Mouse (Mus musculus) thymus, adult 2 months (tissue): Measurements from ENCODE around the gene Pth1r. TPM values are rescaled to one million over a fixed set of nuclear protein-coding genes. Genes with fewer than 3 reads are reported as not detected.

Source experiments
- DNase-seq: peaks from one replicate; pipeline ENCODE4 v3.0.0; 2021
- H3K27ac ChIP-seq: fragments of 200-500 bp; 2 replicates; pipeline ENCODE4 v1.5.1; 2012; ENCODE audit warnings: low read length, control low read depth; ENCODE audit not compliant: control insufficient read depth, insufficient read depth
- H3K27me3 ChIP-seq: fragments of 200-500 bp; 2 replicates; pipeline ENCODE4 v1.6.1; 2012; ENCODE audit warnings: mild to moderate bottlenecking, low read length, moderate library complexity, mixed read lengths; ENCODE audit not compliant: control insufficient read depth, insufficient read depth
- H3K36me3 ChIP-seq: fragments of 200-500 bp; 2 replicates; pipeline ENCODE4 v1.6.1; 2012; ENCODE audit warnings: mild to moderate bottlenecking, low read length, moderate library complexity; ENCODE audit not compliant: control insufficient read depth, insufficient read depth
- H3K4me1 ChIP-seq: fragments of 200-500 bp; replicated peaks from 2 replicates; pipeline ENCODE4 v1.6.1; 2012; ENCODE audit warnings: low read length; ENCODE audit not compliant: control insufficient read depth, insufficient read depth
- H3K4me3 ChIP-seq: fragments of 200-500 bp; 2 replicates; pipeline ENCODE4 v1.5.1; 2012; ENCODE audit warnings: mild to moderate bottlenecking, low read length, control low read depth, moderate library complexity; ENCODE audit not compliant: control insufficient read depth, insufficient read depth
- CTCF ChIP-seq: fragments of 200-500 bp; IDR thresholded peaks from 2 replicates; pipeline ENCODE4 v1.5.1; 2012; ENCODE audit warnings: mild to moderate bottlenecking, control low read depth, low read length, moderate library complexity, borderline replicate concordance; ENCODE audit not compliant: control insufficient read depth, poor library complexity, insufficient read depth; ENCODE audit errors: extremely low read depth
- POLR2A ChIP-seq: fragments of 200-500 bp; IDR thresholded peaks from 2 replicates; pipeline ENCODE4 v1.6.1; 2012; ENCODE audit warnings: mild to moderate bottlenecking, low read length, control low read depth, moderate library complexity; ENCODE audit not compliant: control insufficient read depth, poor library complexity, insufficient read depth; ENCODE audit errors: extremely low read depth
- WGBS: fragments of 180-500 bp; shearing (Covaris S2); methylation state at CpG from one replicate; pipeline ENCODE4 v1.1.7; 2018; 5-methylcytosine and 5-hydroxymethylcytosine counted together
- polyA plus RNA-seq: library from polyadenylated mRNA; depleted of rRNA; stranded (reverse); fragments of >200 nt; gene quantifications from 2 replicates; pipeline ENCODE4 v1.2.3, GENCODE M21; 2012

The Pth1r gene
- polyA plus RNA-seq, 1 experiment, result 5.8 TPM

DNA sequence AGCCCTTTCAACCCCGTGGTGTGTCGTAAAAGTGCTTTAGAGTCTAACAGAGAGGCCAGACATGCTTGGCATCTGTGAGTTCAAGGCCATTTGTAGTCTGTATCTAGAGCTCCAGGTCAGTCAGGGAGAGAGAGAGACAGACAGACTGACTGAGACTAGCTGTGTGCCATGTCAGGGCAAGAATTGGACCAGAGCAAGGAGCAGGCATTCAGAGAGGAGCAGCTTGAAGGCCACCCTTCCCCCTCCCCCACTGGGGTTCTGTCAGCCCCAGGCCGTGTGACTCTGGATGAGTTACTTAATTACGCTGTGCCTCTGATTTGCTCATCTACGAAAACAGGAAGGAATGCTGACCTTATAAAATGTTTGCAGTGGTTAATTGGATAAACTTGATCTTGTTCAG lies 64.7 kb downstream of the Pth1r start:
- H3K36me3 ChIP-seq, result no peaks in the 10 kb centered on the region
- peaks cover 42% of the 10 kb centered on the region for H3K4me1 ChIP-seq
- no peak overlapping the region for H3K4me3 ChIP-seq
- no peak for TF ChIP-seq CTCF
- TF ChIP-seq POLR2A, result no peak
- no peaks in the 10 kb centered on the region for H3K27me3 ChIP-seq
- DNase-seq, result no peak
- 80% methylated on average over 5 of the region's 5 CpGs for WGBS
- no peak overlapping the region for H3K27ac ChIP-seq

- Histone ChIP-seq H3K4me1 (peaks cover 44% of the 10 kb centered on the region), H3K27ac (no peak overlapping the region)
These were observed 65.1 kb downstream of the Pth1r start for GRCm38 (mm10) chr9:110681817-110682216.

DNA sequence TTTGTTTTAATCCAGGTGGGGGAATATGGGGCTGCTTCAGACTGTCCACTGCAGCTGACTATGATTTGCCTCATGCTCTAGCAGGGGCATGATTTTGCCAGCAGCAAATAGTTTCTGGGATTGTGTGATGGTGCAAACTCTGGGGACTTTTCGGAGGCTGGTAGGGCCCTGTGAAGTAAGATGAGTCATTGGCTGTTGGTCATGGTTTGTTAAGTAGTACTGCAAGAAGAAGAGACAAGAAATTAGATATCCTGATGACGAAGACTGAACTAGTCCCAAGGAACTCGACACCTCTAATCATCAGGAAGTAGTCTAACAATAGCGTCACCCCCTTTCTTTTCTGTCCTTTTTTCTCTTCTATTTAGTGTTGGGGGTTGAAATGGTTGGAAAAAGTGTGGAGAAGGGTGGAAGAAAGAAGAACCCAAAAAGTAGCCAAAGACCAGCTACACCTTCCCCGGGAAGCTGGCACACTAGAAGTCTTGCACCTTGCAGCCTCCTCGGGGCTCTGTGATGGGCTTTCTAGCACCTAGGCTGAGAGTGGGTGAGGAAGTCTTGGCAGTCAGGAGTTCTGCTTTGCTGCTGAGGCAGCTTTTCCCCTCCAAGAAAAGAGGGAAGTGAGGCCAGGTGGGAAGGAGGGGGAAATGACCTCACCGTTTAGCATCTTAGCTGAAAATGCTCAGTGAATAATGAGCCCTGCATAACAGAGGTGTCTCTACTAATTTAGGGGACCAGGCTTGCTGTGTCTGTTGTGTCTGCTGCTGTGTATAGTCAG lies 66.0 kb downstream of the Pth1r start:
- no peak overlapping the region for H3K27ac ChIP-seq
- H3K36me3 ChIP-seq, result no peaks in the 10 kb centered on the region
- WGBS, result 59% methylated on average over 7 of the region's 7 CpGs

More at GRCm38 (mm10) chr9:110681817-110682216, 65.1 kb downstream of the Pth1r start:
- Histone ChIP-seq H3K4me3 (no peak overlapping the region), H3K27me3 (no peaks in the 10 kb centered on the region), H3K36me3 (no peaks in the 10 kb centered on the region)
- DNase-seq, result no peak
- 89% methylated on average over 9 of the region's 9 CpGs for WGBS
- TF ChIP-seq CTCF (no peak), POLR2A (no peak)

GRCm38 (mm10) chr9:110678886-110679285 lies 68.1 kb downstream of the Pth1r start:
- WGBS, result 91% methylated on average over 5 of the region's 5 CpGs
- no peak for TF ChIP-seq CTCF
- no peak for TF ChIP-seq POLR2A
- peaks cover 30% of the 10 kb centered on the region for H3K4me1 ChIP-seq
- H3K27me3 ChIP-seq, result no peaks in the 10 kb centered on the region
- H3K27ac ChIP-seq, result no peak overlapping the region
- H3K36me3 ChIP-seq, result no peaks in the 10 kb centered on the region
- H3K4me3 ChIP-seq, result no peak overlapping the region
- DNase-seq, result no peak

More for the DNA sequence above, 66.0 kb downstream of the Pth1r start:
- TF ChIP-seq CTCF (no peak), POLR2A (no peak)
- H3K27me3 ChIP-seq, result no peaks in the 10 kb centered on the region
- DNase-seq, result no peak
- H3K4me1 ChIP-seq, result peaks cover 42% of the 10 kb centered on the region
- no peak overlapping the region for H3K4me3 ChIP-seq

- no peak overlapping the region for H3K4me3 ChIP-seq
- no peak overlapping the region for H3K27ac ChIP-seq
- no peak for TF ChIP-seq CTCF
- no peak for TF ChIP-seq POLR2A
- no peaks in the 10 kb centered on the region for H3K27me3 ChIP-seq
- H3K36me3 ChIP-seq, result no peaks in the 10 kb centered on the region
- 47% methylated on average over 8 of the region's 8 CpGs for WGBS
- no peak for DNase-seq
- H3K4me1 ChIP-seq, result peaks cover 27% of the 10 kb centered on the region
These were observed 70.4 kb downstream of the Pth1r start for GRCm38 (mm10) chr9:110676492-110676911.

- Histone ChIP-seq H3K36me3 (no peaks in the 10 kb centered on the region), H3K4me3 (no peak overlapping the region), H3K27me3 (no peaks in the 10 kb centered on the region), H3K4me1 (peaks cover 27% of the 10 kb centered on the region), H3K27ac (no peak overlapping the region)
- no peak for TF ChIP-seq CTCF
- no peak for DNase-seq
- 57% methylated on average over 10 of the region's 10 CpGs for WGBS
These were observed 73.7 kb downstream of the Pth1r start for GRCm38 (mm10) chr9:110673107-110673752.
